Mouse (Mus musculus) large intestine, adult 2 months (tissue): ENCODE measurements around the gene D5Ertd579e. TPM values are rescaled to one million over a fixed set of nuclear protein-coding genes. Genes with fewer than 3 reads are reported as not detected.
A peak's percentile ranks its signal among the peaks of the same experiment; 100 is the strongest.

Experiments used
- DNase-seq: peaks from one replicate; pipeline ENCODE4 v3.0.0-alpha.2; 2012; ENCODE audit warnings: low read depth, low spot score
- WGBS: fragments of 180-500 bp; shearing (Covaris S2); methylation state at CpG from one replicate; pipeline ENCODE4 v1.1.7; 2018; 5-methylcytosine and 5-hydroxymethylcytosine counted together
- polyA plus RNA-seq: library from polyadenylated mRNA; depleted of rRNA; stranded (reverse); fragments of >200 nt; gene quantifications from 2 replicates; pipeline ENCODE4 v1.2.3, GENCODE M21; 2012; rRNA removed

The D5Ertd579e gene
- 24.5 and 35.9 TPM in 2 replicates for polyA plus RNA-seq

GRCm38 (mm10) chr5:36695461-36696231 is at the start of gene D5Ertd579e:
Gene D5Ertd579e (minus strand): TSS chr5:36696024.
- WGBS: under 1% methylated on average over 104 of the region's 104 CpGs
- DNase-seq: no peak

- DNase-seq: no peak
- WGBS: 18% methylated on average over 16 of the region's 16 CpGs
These were observed 46.5 kb upstream of the D5Ertd579e start for GRCm38 (mm10) chr5:36742126-36742848.

GRCm38 (mm10) chr5:36739829-36740228 is 44.0 kb upstream of the D5Ertd579e start:
- WGBS: 65% methylated on average over 4 of the region's 4 CpGs

DNA sequence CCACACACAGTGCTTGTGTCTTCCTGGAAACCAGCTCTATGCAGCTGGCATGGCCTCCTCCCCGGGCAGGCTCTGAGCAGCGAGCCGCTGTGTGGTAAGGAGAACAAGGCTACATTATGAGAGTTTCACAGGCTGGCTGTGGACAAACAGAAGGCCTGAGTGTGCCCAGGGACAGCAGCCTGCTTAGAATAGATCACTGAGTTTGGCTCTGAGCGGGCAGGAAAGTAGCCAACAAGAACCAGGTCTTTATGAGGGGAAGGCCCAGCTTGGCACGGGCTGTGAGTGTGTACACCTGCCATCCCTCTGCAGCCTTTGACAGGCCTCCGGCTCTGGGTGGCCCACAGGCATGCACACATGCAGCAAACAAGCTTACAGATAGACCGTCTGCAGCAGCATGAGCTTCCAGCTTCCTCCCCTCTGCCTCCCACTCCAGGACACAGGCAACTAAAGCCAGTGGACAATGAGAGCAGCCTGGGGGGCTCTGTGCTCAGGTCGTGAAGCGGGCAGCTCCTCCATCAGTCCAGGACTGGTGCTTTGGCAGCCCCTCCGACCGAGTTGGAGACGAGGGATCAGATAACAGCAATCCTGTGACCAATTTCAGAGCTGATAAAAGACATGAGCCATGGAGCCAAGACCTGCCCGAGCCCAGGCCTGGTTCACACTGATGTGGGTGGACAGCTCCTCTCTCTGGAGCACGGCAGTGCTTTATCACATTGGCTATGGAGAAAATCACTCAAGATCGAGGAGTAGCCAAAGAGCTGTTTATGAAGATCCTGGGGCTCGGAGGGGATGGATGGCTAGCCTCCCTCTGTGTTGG is 43.2 kb upstream of the D5Ertd579e start:
- WGBS: 68% methylated on average over 16 of the region's 16 CpGs
- DNase-seq: no peak

More at GRCm38 (mm10) chr5:36739829-36740228, 44.0 kb upstream of the D5Ertd579e start:
- no peak for DNase-seq

GRCm38 (mm10) chr5:36737765-36738164 is 41.9 kb upstream of the D5Ertd579e start:
- 73% methylated on average over 4 of the region's 4 CpGs for WGBS

DNA sequence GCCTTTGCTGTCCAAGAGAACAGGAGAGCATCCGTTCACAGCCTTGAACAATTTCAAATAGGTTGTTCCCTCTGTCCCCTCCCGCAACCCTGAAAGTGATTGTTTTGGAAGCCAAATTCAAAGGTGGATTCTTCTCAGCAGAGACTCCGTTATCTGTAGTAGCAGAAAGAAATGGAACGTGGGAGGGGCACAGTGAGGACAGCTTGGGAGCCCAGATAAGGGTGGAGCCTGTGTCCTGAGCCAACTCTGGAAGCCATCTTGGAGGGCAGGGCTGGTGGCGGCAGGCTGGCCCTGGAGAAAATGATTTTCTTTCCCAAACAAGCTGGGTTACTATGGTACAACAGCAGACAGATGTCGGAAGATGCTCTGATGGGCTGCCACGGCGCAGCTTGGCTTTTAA is 40.2 kb upstream of the D5Ertd579e start:
- DNase-seq: no peak
- WGBS: 54% methylated on average over 8 of the region's 8 CpGs

More at GRCm38 (mm10) chr5:36737765-36738164, 41.9 kb upstream of the D5Ertd579e start:
- DNase-seq: no peak

DNA sequence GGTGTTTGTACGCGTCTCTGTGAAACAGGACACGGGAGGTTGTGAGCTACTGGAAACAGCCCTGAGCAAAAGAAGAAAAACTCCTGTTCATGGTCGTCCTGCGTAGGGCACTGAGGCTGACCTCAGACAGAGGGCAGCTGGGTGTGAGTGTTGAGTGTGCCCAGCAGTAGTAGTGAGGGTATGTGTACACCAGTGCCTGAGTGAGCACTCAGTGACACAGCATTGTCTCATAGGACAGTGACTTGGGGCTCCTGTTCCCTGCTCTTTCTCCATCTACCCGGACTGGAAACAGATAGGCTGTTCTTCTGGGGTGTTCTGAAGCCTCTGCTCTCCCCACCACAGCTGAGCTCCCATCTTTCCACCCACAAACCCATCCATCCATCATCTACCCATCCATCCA is 39.3 kb upstream of the D5Ertd579e start:
- DNase-seq: no peak
- 77% methylated on average over 6 of the region's 6 CpGs for WGBS

DNA sequence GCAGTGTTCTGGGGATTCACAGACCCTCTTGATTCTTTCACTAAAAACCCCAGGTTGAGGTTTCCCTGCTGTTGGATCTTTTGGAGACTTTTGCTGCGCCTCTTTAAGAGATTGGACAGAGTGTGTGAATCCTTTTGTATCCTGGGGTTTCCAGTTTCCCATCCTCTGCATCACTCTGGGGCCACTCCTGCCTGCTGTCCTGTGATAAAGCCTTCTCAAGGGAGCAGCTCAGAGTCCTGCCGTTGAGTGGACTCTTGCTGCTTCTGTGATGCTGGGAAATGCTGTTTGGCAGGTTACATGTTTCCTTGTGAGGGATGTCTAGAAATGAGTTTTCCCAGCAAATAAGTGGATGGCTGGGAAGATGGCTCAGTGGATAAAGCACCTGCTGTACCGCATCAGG is 37.6 kb upstream of the D5Ertd579e start:
- no peak for DNase-seq
- WGBS: 68% methylated on average over 3 of the region's 3 CpGs

DNA sequence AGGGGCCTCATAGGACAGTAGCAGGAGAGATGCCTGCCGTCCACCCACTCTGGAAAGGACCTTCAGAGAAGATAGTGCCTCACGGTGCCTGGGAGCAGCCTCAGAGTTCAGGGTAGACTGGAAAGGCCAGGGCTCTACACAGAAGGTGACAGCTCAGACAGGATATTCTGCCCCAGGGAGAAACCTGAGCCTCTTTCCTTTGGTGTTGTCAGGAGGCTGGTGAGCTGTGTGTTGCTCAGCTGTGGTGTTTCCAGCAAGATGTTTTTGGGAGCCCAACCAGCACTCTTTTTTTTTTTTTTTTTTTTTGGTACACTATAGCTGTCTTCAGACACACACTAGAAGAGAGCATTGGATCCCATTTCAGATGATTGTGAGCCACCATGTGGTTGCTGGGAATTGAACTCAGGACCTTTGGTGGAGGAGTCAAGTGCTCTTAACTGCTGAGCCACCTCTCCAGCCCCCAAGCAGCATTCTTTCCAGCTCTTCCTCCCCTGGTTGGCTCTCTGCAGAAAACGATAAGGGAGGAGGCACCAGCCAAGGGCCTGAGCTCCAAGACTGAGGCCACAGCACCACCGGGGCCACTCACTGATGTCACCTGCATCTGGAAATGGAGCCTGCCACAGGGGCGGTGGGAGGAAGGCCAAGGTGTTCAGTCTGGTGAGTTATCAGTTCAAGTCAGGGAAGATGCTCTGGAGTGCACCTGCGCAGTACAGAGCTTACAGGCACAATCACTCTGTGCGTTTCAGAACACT is 36.3 kb upstream of the D5Ertd579e start:
- no peak for DNase-seq
- WGBS: 81% methylated on average over 7 of the region's 7 CpGs

- WGBS: 41% methylated on average over 3 of the region's 3 CpGs
These were observed 34.9 kb upstream of the D5Ertd579e start for GRCm38 (mm10) chr5:36730689-36731088.

DNA sequence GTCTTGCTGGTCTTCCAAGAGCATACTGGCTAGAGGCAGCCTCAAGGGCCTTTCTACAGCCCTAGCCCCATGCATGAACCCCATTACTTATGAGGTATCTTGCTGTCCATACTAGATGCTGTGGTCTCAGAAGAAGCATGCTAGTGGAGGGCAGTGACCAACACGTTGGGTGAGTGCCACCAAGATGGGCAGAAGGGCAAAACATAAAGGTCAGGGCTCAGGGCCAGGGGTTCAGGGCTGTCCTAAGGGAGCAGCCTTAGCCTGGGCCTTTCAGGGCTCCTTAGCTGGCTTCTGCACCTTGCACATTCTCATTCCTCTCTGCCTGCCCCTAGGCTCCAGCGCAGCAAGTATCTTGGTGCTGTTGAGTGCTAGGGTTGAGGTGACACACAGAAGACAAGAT is 34.1 kb upstream of the D5Ertd579e start:
- WGBS: 97% methylated on average over 2 of the region's 2 CpGs

More at GRCm38 (mm10) chr5:36730689-36731088, 34.9 kb upstream of the D5Ertd579e start:
- DNase-seq: no peak

GRCm38 (mm10) chr5:36729086-36729473 is 33.3 kb upstream of the D5Ertd579e start:
- WGBS: 83% methylated on average over 4 of the region's 4 CpGs
- DNase-seq: no peak

More for the DNA sequence above, 34.1 kb upstream of the D5Ertd579e start:
- no peak for DNase-seq

- no peak for DNase-seq
These were observed 32.7 kb upstream of the D5Ertd579e start for GRCm38 (mm10) chr5:36728403-36729085.

DNA sequence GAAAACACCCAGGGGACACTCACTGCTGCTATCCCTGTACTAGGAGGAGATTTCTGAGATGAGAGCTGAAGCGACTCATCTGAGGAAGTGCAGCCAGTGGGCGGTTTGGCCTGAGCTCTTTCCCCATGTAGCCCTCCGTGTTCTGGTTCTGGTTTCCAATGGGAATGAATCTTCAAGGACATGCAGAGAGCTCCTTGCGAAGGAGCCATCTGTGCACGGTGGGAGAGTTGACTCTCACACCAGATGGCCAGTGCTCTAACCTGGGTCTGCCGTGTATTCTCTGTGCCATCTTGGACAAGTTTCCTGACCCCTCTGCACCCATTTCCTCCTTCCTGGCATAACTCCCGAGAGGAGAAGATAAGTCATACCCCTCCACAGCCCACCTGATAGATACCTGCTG is 32.0 kb upstream of the D5Ertd579e start:
- no peak for DNase-seq
- 82% methylated on average over 7 of the region's 7 CpGs for WGBS

More at GRCm38 (mm10) chr5:36728403-36729085, 32.7 kb upstream of the D5Ertd579e start:
- WGBS: 62% methylated on average over 8 of the region's 8 CpGs

GRCm38 (mm10) chr5:36727136-36727535 is 31.3 kb upstream of the D5Ertd579e start:
- no peak for DNase-seq

DNA sequence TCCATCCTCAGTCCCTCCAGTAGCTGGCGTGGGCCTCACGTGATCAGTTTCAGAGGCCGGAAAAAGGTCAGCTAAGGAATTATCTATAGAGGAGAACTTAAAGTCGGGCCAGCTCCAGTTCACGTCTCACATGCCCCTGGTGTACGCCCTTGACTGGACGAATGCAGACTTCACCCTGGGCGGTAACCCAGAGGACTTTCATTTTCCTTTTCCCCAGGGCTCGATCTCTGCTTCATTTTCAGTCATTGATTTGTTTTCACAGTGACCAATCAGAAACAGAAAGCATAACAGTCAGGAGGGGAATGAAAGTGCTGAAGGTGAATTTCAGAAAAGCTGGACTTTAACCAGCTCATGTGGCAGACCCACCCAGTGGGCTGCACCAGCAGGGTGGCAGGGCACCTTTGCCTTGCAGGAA is 30.6 kb upstream of the D5Ertd579e start:
- DNase-seq: peak; percentile 88
- WGBS: 25% methylated on average over 9 of the region's 9 CpGs

More at GRCm38 (mm10) chr5:36727136-36727535, 31.3 kb upstream of the D5Ertd579e start:
- WGBS: 37% methylated on average over 2 of the region's 2 CpGs

- no peak for DNase-seq
- WGBS: 63% methylated on average over 12 of the region's 12 CpGs
These were observed 30.0 kb upstream of the D5Ertd579e start for GRCm38 (mm10) chr5:36725861-36726260.

DNA sequence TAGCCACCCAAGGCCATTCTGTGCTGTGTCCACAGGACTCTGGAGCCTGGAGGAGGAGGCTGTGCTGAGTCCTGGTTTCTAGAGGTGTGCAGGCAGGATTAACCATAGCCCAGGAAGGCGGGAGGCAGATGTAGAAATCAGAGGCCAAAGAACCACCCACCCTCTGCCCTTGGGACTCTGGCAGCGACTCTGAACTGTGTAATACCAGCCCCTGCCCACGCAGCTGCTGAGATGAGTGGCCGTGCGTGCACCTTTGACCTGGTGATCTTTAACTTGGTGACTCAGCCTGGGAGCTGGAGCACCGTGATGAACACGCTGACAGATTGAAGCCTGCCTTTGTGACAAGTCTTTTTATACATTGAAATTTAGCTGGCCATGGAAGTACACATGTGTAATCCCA is 28.4 kb upstream of the D5Ertd579e start:
- DNase-seq: no peak
- 34% methylated on average over 7 of the region's 7 CpGs for WGBS

GRCm38 (mm10) chr5:36723356-36723755 is 27.5 kb upstream of the D5Ertd579e start:
- WGBS: 79% methylated on average over 9 of the region's 9 CpGs
- no peak for DNase-seq
